Comparison of ENCODE assay signal across 10 mouse cellular contexts in the genomic region with DNA sequence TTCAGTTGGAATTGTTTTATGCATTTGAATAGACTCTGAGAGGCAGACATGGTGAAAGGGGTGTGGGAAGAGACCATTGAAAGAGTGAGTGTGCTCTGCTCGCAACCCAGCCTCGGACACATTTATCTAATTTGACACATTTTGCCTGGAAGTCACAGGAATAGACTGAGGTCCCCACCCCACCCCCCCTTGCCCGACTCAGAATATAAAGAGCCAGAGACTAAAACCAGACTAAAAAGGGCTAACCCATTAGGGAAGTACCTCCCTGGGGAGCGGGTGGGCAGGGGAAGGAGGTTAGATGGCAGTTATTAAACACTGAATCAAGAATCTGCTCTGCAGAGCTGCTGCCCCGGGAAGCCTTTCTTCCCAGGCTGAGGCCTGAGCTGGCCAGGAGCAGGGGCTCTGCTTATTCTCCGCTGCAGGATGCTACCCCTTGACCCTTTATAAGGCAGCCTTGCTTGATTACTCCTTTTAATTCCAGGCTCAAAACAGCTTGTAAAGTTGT.
DNase-seq lines count a peak whose midpoint lies in the region; ATAC-seq lines count a peak whose summit lies in the region.
"Had no signal": no experiment of that assay in that cellular context is flagged by ENCODE, and none has a peak within 500 bp of the region (broad histone marks: within the 10 kb centered on the region; RNA-seq: fewer than 3 reads in every experiment).

No protein-coding gene starts in this region.

- no peak for DNase-seq in kidney, adult 18-20 months
- DNase-seq in MN1 (ENCODE audit: low spot score) = peak; percentile 78
- DNase-seq in liver, embryonic 13.5 days = no peak
- DNase-seq in cerebellum, adult 8-10 months = no peak
- no peak for DNase-seq in natural killer cell, adult 2 months (ENCODE audit: low spot score in 2 of 2)

- H3K36me3 ChIP-seq in kidney, embryonic 15.5 days = no peaks in the 10 kb centered on the region
- no peaks in the 10 kb centered on the region for H3K36me3 ChIP-seq in liver, embryonic 13.5 days
- H3K36me3 ChIP-seq: embryonic facial prominence, embryonic 13.5 days; G1E had no signal

- H3K4me3 ChIP-seq in kidney, embryonic 15.5 days (replicated peaks) = no peak overlapping the region
- H3K4me3 ChIP-seq in liver, embryonic 13.5 days (replicated peaks) = no peak overlapping the region
- H3K4me3 ChIP-seq: embryonic facial prominence, embryonic 13.5 days had no signal

- no peak overlapping the region for H3K9ac ChIP-seq in kidney, embryonic 15.5 days
- H3K9ac ChIP-seq in liver, embryonic 13.5 days = no peak overlapping the region
- H3K9ac ChIP-seq: embryonic facial prominence, embryonic 13.5 days had no signal

- H3K27ac ChIP-seq in kidney, embryonic 15.5 days = peak overlapping the region; percentile 73
- 0 out of 2 replicates have a peak overlapping the region, but pooled peaks have one; percentile 3 for H3K27ac ChIP-seq in liver, embryonic 13.5 days
- H3K27ac ChIP-seq: embryonic facial prominence, embryonic 13.5 days had no signal

- peaks cover 33% of the 10 kb centered on the region for H3K4me1 ChIP-seq in kidney, embryonic 15.5 days
- H3K4me1 ChIP-seq in liver, embryonic 13.5 days (replicated peaks) = peaks cover 30% of the 10 kb centered on the region

- H3K9me3 ChIP-seq in kidney, embryonic 15.5 days (replicated peaks) = no peaks in the 10 kb centered on the region
- no peaks in the 10 kb centered on the region for H3K9me3 ChIP-seq in liver, embryonic 13.5 days (replicated peaks)
- H3K9me3 ChIP-seq: embryonic facial prominence, embryonic 13.5 days; G1E had no signal

- no peak overlapping the region for H3K4me2 ChIP-seq in kidney, embryonic 15.5 days
- H3K4me2 ChIP-seq in liver, embryonic 13.5 days = peak overlapping the region; percentile 29; the same call in 1 of the 2 replicates
- H3K4me2 ChIP-seq: embryonic facial prominence, embryonic 13.5 days had no signal

- WGBS in kidney, embryonic 15.5 days = 23% methylated on average over 6 of the region's 6 CpGs
- WGBS in liver, embryonic 13.5 days (ENCODE audit: insufficient replicate concordance) = 15% methylated on average over 6 of the region's 6 CpGs

- 0 out of 2 replicates have a peak, but pooled peaks cover 3% of the 10 kb centered on the region for H3K27me3 ChIP-seq in kidney, embryonic 15.5 days
- no peaks in the 10 kb centered on the region for H3K27me3 ChIP-seq in liver, embryonic 13.5 days

- peak; percentile 33; the same call in 1 of the 2 replicates for ATAC-seq in kidney, embryonic 15.5 days (replicated peaks; ENCODE audit: low FRiP score)
- peak; percentile 60 for ATAC-seq in common myeloid progenitor, adult 5-6 weeks (replicated peaks; ENCODE audit: low read depth, poor library complexity, severe bottlenecking)
- ATAC-seq in liver, embryonic 13.5 days (ENCODE audit: low read depth) = peak; percentile 77
- no peak for ATAC-seq in frontal cortex, adult (ENCODE audit: low TSS enrichment)
